Mouse (Mus musculus) embryonic stem cell, embryonic (primary cell): ENCODE measurements around the gene Zbp1.

Experiments used
- CTCF ChIA-PET, 4 experiments: fragments of 300-600 bp in 2 of 4; fragments of 350-600 bp in 2 of 4; sonication (Branson Sonifier 250); formaldehyde crosslinking; loops; one replicate each; lab custom pipeline; 2022; ENCODE audit warnings: inconsistent platforms in 2 of 4; lab: Charles Lee
- POLR2A ChIA-PET, 4 experiments: fragments of 300-600 bp in 2 of 4; fragments of 350-600 bp in 2 of 4; sonication (Branson Sonifier 250); formaldehyde crosslinking; loops; one replicate each; lab custom pipeline; 2022; ENCODE audit warnings: antibody characterized with exemption in 4 of 4, inconsistent platforms in 1 of 4; lab: Charles Lee

Gene Zbp1

DNA sequence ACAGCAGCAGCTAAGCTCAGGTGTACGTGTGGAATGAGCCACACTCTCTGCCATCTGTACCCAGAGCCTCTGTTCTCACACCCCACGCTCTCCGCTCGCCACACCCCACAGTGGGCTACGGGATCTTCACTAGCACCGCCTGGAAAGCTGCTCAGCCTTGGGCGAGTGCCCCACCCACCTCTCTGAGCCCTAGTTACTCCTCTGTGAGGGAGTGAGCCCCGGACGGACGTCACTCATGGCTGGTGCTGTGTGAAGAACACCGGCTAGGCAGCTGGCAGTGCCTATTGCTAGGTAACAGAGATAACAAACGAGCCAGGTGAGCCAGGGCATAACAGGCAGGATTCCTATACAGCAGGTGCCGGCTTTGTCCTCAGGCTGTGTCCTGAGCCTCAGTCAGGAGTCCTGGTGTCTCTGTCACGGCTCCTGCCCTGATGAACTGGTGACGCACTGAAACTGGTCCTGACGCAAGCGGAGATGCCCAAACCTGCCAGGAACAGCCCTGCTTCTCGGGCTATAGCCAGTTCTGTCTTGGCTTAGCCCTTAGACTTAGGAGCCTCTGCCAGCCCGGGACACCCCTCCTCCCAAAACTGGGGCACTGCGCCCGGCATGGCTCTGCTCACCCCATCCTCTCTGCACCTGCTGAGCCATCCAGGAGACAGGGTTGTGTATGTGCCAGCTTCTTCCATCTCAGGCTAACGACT, 13.5 kb upstream of the Zbp1 start:
- ChIA-PET POLR2A (interaction anchor here in 3 of 4 experiments (0.6 to 2.9 kb wide), 12 partner anchors 11 to 902 kb away, joined by 3 to 11 read pairs (median 4); partner anchors contain the start of gene Pmepa1 (in 1 of the 3)), CTCF (interaction anchor here (0.5 to 3.6 kb wide), 33 partner anchors 10 to 330 kb away, joined by 3 to 32 read pairs (median 4); partner anchors contain the start of gene Zbp1 (in 2 of the 4))

DNA sequence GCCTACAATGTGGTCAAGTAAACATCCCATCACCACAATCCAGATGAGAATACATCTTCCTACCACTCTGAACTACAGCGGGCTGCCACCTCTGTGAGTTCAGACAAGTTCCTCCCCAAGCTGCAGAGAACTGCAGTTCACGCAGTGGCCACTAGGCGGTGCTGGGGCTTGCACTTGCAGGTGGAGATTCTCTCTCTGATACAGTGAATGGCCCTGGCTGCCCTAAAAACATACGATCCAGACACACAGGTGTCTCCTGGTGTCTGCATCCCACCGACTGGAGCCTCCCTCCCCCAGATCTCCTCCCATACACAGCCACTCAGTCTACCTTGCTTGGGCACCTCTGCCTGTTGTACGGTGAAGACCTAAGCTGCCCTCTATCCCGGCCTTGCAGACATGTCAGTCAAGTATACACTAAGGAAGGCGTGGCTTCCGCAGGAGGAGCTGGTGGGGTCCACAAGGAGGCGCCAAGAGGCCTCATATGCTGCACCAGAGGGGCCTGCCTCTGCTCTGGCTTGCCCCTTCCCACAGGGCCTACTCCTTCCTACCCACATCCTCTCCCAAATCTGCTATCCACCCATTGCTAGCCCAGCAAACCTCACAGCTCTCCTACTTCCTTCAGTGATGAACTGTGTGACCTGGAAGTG, 11.0 kb upstream of the Zbp1 start:
- CTCF ChIA-PET: interaction anchor here (0.5 to 2.5 kb wide), 127 partner anchors 9 to 727 kb away, joined by 3 to 47 read pairs (median 4); partner anchors contain the start of gene Zbp1 (in 4 of the 4)
- POLR2A ChIA-PET: interaction anchor here in 3 of 4 experiments (0.5 to 2.2 kb wide), 23 partner anchors 10 to 238 kb away, joined by 3 to 8 read pairs (median 4); partner anchors contain the start of gene Zbp1 (in 1 of the 3)

DNA sequence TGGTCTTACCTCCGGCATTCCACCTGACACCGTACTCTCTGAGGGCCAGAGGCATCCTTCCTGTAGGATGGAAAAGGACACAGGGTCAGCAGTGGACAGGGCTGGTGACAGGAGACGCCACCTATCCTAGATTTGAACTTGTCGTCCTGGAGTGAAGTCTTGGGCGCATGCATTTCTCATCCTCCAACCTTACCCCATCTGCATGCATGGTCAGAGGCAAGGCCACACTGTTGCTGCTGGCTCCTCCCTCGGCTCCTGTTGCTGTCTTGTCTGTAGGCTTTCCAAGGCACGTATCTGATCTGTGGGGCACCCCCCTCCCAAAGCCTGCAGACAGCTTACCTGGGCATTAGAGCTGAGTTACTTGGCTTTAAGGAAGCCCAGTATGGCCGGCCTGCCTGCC, 9.8 kb upstream of the Zbp1 start:
- CTCF ChIA-PET: interaction anchor here in 3 of 4 experiments (1.6 to 2.3 kb wide), 5 partner anchors 8 to 189 kb away, joined by 7 to 28 read pairs (median 15); partner anchors contain the start of gene Zbp1 (in 1 of the 3)

DNA sequence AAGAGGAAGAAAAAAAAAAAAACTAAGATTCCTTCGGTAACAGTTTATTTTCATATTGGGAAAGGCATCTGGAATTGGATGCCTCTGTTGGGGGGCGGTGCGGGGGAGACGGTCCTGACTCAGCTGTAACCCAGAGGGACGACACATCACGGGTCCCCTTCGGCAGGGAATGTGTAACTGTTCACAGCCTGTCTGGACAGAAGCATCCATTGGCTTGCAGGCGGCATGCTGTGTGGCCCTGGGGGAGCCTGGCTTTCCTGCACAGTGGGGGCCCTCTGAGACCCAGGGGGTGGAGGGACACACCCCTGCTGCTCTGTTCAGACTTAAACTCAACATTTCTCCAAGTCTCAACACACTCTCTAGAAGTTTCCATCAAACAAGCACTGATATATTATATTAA, 8.1 kb upstream of the Zbp1 start:
- POLR2A ChIA-PET: interaction anchor here in 2 of 4 experiments (0.8 to 1.2 kb wide), 3 partner anchors 8 to 39 kb away, joined by 3 to 5 read pairs (median 3); partner anchors contain the start of gene Zbp1 (in 1 of the 2)
- CTCF ChIA-PET: interaction anchor here in 2 of 4 experiments (0.7 to 1.1 kb wide), 4 partner anchors 8 to 807 kb away, joined by 3 read pairs; partner anchors contain the start of gene Zbp1 (in 1 of the 2)

More for the DNA sequence above, 9.8 kb upstream of the Zbp1 start:
- POLR2A ChIA-PET: interaction anchor here in 1 of 4 experiments (0.8 kb wide), 1 partner anchor 104 kb away, joined by 3 read pairs; no protein-coding TSS in a partner anchor

DNA sequence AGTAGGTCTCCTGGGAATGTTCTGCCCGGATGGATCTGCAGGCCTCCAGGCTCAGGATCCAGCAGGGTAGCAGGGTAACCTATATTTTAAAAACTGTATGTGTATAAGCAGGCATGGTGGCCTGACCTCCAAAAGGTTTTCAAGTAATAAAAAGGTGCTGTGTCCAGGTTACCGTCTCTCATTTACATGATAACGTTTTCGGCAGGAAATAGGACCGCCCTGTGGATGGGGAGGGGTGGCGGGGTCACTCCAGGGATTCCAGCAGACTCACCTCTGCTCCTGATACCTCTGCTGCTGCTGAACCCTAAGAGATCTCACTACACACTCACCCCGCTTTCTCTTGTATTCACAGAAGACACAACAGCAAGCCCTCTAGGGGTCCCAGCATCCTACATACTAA, 7.2 kb upstream of the Zbp1 start:
- CTCF ChIA-PET: interaction anchor here in 2 of 4 experiments (0.7 to 1.4 kb wide), 2 partner anchors 104 to 191 kb away, joined by 3 to 5 read pairs; no protein-coding TSS in a partner anchor
- POLR2A ChIA-PET: interaction anchor here in 3 of 4 experiments (1.1 to 1.9 kb wide), 4 partner anchors 8 to 190 kb away, joined by 3 to 5 read pairs (median 4); no protein-coding TSS in a partner anchor

DNA sequence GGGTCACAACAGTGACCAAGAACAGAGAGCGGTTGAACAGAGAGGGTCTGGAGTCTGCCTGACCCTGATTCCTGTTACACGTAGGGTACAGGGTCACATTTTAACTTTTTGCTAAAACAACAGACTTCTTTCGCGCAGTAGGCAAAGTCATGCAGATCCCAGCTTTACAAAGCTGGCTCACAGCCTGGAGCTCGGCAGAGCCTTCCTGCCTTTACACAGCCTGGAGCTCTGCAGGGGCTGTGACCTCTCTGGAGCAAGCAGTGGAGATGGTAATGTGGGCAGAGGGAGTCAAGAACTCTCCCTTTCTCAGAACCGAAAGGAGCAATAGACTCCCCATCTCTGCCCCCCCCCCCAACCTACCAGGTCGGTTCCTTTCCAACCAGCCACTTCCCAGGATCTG, 6.1 kb upstream of the Zbp1 start:
- POLR2A ChIA-PET: interaction anchor here in 2 of 4 experiments (0.6 to 1.9 kb wide), 11 partner anchors 9 to 288 kb away, joined by 3 to 6 read pairs (median 3); no protein-coding TSS in a partner anchor
- CTCF ChIA-PET: interaction anchor here in 3 of 4 experiments (0.5 to 1.4 kb wide), 8 partner anchors 39 to 1096 kb away, joined by 3 to 7 read pairs (median 4); no protein-coding TSS in a partner anchor

DNA sequence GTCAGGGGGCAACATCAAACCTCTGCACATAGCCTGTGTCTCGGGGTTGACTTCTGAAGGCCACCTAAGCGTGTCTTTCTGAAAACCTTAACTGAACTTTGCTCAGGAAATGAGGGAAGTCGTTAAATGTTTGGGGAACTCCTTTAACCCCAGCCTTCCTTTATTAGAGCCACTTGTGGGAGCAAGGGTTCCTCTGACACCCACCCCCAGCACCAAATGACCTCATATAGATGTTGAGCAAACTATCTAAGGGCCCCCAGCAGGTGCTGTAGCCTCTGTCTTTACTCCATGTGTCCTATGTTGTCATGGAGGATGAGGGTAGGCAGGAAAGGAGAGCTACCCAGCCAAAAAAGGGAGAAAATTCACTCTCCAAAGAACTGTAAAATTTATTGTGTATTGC, 5.4 kb upstream of the Zbp1 start:
- ChIA-PET POLR2A (interaction anchor here in 2 of 4 experiments (0.9 to 1.9 kb wide), 5 partner anchors 10 to 112 kb away, joined by 3 to 4 read pairs (median 3); no protein-coding TSS in a partner anchor), CTCF (interaction anchor here in 3 of 4 experiments (0.6 to 1.4 kb wide), 3 partner anchors 38 to 119 kb away, joined by 3 to 4 read pairs (median 3); no protein-coding TSS in a partner anchor)

DNA sequence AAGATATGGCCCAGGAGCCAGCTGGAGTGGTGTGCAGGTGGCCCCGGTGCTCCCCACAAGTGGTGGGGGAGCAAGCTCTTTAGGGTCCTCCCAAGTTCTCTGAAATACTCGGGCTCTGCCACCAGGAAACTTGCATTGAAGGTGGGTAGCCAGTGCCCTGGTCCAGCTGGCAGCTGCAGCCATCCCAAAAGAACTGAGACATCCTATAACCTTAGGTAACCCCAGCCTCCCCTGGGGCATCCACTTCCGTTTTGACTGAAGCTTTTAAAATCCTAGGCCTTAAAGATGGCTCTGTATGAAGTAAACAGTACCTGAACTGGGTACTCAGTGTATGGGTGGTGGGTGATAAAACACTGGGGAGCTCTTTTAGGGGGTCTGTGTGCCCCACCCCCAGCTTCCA, 4.8 kb upstream of the Zbp1 start:
- ChIA-PET POLR2A (interaction anchor here in 3 of 4 experiments (0.5 to 1.3 kb wide), 4 partner anchors 13 to 183 kb away, joined by 3 to 4 read pairs (median 3); no protein-coding TSS in a partner anchor), CTCF (interaction anchor here in 2 of 4 experiments (1.4 kb wide), 2 partner anchors 37 to 116 kb away, joined by 3 to 4 read pairs; no protein-coding TSS in a partner anchor)

DNA sequence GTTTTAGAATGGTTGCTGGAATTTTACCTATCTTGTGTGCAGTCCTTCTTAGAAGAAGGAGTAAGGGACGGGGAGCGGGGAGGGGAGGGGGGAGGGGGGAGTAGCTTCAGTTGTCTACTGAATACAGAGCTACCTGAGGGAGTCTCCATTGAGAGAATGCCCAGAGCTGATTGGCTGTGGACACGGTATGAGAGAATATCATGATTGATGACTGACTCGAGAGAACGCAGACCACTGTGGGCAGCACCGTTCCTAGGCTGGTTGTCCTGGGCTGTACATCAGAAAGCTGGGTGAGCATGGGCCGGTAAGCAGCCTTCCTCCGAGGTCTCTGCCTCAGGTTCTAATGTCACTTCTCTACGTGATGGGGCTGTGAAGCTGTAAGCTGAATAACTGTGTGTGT, 2.0 kb upstream of the Zbp1 start:
- ChIA-PET POLR2A (no interaction called here), CTCF (interaction anchor here (0.5 to 4.8 kb wide), 12 partner anchors 9 to 205 kb away, joined by 3 to 30 read pairs (median 4); no protein-coding TSS in a partner anchor)

DNA sequence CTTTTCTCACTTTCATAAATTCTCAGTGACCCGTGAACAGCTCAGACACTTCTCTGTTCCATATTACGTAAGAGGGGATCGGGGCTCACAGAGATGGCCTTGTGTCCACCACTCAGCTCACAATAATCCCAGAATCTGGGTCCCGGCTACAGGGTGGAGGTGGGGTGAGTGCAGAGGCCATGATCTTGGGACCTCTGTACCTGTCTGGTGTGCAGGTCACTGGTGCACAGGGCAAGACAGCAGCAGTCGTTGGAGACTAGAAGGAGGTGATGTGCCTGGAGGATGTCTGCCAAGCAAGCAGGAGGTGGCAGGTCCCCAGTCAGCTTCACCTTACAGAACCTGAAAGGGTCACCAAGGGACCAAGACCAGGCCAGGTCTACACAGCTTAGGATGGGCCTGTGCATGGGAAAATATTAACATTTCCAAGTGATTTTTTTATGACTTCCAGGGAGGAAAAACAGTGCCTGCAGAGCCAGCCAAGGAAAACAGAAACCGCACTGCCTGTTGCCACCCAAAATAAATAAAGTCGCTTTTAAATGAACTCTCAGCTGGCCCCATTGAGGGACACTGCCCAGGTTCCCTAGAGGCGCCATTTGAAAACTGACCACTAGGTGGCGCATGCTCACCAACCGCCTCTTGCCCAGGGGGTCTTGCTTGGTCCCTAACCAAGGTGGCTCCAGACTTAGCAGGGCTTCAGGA, 682 bp upstream of the Zbp1 start:
- POLR2A ChIA-PET: interaction anchor here in 2 of 4 experiments (0.6 to 1.0 kb wide), 5 partner anchors 8 to 279 kb away, joined by 3 to 5 read pairs (median 3); partner anchors contain the start of gene Bmp7 (in 1 of the 2)
- CTCF ChIA-PET: interaction anchor here (0.6 to 4.8 kb wide), 58 partner anchors 8 to 1620 kb away, joined by 3 to 30 read pairs (median 4); no protein-coding TSS in a partner anchor

DNA sequence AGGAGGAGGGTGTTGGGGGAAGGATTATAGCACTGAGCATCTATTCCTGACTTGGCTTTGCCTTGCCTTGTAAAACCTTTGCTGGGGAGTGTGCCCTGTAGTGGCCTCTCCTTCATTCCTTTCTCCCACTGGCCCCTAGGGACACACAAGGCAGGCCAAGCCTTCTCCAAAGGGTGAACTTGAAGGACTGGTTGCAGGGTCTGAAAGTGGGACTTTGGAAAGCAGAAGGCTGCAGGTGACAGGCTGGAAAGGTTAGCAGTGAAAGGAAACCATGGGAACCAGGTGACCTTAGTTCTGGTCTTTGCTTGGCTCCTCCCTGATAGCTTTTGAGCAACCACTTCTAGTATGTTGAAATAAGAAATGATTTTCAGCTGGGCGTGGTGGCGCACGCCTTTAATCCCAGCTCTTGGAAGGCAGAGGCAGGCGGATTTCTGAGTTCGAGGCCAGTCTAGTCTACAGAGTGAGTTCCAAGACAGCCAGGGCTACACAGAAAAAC, 912 bp downstream of the Zbp1 start:
- CTCF ChIA-PET: interaction anchor here (1.0 to 4.8 kb wide), 15 partner anchors 12 to 344 kb away, joined by 3 to 30 read pairs (median 6); no protein-coding TSS in a partner anchor
- POLR2A ChIA-PET: interaction anchor here in 2 of 4 experiments (0.9 to 1.1 kb wide), 3 partner anchors 12 to 203 kb away, joined by 3 to 5 read pairs (median 3); no protein-coding TSS in a partner anchor

DNA sequence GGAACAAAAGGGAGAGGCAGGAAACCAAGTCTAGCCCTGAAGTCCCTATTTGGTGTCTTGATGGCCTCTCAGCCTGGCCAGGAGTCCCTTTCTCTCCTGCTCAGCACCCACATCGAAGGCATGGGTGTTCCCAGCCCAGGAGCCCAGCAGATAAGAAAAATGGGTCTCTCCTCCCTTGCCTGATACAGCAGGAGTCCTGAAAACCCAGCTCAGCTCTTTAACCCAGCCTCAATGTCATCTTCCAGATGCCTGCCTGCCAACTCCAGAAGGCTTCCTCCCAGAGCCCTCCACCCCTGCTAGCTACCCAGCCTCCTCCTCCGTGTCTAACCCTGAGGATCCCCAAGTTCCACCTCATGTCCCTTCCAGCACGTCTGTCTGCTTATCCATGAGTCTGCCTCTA, 1.5 kb downstream of the Zbp1 start:
- ChIA-PET CTCF (interaction anchor here in 3 of 4 experiments (0.6 to 4.8 kb wide), 5 partner anchors 15 to 1713 kb away, joined by 3 to 25 read pairs (median 4); no protein-coding TSS in a partner anchor), POLR2A (interaction anchor here in 1 of 4 experiments (0.6 kb wide), 1 partner anchor 1198 kb away, joined by 4 read pairs; the partner anchor contains the start of gene Nelfcd)

DNA sequence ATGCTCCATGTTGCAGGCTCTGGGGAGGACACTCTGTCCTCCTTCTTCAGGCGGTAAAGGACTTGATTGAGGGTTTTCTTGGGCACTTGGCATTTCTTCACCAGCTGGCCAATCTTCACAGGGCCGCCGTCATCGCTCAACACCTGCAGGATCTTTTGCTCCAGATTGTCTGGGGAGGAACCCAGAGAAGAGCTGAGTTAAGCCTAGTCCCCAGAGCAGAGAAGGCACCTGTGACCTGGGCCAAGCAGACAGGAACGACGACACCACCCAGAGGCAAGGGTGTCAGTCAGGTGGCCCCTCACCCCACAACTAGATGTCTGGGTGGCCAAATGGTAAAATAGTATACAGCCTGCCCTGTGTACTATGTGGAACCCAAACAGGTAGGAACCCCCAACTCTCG, 1.9 kb downstream of the Zbp1 start:
- CTCF ChIA-PET: interaction anchor here (0.6 to 4.8 kb wide), 6 partner anchors 13 to 1713 kb away, joined by 3 to 25 read pairs (median 4); no protein-coding TSS in a partner anchor

DNA sequence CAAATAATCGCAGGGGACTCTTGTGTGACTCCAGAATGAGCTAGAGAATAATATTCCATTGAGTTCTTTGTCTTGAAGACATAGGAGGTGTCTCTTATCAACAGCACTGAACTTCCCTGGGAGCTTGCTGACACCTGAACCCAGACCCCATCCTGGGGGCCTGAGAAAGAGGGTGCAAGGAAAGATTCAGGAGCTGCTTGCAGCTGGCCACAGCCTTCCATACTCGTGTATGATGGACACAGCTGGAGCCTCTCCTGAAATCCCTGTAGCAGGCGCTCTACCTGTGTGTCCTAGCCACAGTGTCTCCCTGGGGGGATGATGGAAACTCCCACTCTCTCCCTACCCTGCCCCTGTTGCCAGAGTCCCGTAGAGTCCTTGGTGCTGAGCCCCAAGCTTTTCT, 6.5 kb downstream of the Zbp1 start:
- POLR2A ChIA-PET: interaction anchor here in 3 of 4 experiments (0.6 to 1.2 kb wide), 4 partner anchors 9 to 142 kb away, joined by 3 to 4 read pairs (median 3); no protein-coding TSS in a partner anchor

More for the DNA sequence above, 1.9 kb downstream of the Zbp1 start:
- POLR2A ChIA-PET: interaction anchor here in 1 of 4 experiments (0.6 kb wide), 1 partner anchor 1199 kb away, joined by 4 read pairs; the partner anchor contains the start of gene Nelfcd

DNA sequence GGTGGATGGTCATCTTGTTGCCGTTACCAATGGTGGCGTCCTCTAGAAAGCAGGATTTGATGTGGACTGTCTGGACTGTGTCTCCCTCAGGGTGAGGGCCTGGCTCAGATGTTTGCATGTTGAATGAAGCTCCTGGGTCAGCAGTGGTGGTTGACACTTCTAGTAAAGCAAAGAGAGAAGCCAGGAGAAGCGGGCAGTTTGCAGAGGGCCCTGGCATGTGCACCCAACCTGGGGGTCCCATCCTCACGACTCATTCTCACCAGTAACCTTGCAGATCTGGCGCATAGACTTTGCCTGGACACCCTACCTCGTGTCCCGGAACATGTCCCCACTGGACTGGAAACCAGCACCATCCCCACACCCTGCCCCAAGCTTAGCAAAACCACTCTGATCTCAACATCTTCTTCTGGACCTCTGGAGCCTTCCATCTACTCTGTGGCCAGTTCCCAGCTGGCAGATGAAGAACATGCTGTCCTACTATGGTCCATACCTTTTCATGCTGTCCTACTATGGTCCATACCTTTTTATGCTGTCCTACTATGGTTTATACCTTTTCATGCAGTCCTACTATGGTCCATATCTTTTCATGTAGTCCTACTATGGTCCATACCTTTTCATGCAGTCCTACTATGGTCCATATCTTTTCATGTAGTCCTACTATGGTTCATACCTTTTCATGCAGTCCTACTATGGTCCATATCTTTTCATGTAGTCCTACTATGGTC, 9.5 kb downstream of the Zbp1 start:
- ChIA-PET CTCF (no interaction called here), POLR2A (no interaction called here)

More for the DNA sequence above, 6.5 kb downstream of the Zbp1 start:
- CTCF ChIA-PET: interaction anchor here in 1 of 4 experiments (0.6 kb wide), 1 partner anchor 53 kb away, joined by 3 read pairs; no protein-coding TSS in a partner anchor

DNA sequence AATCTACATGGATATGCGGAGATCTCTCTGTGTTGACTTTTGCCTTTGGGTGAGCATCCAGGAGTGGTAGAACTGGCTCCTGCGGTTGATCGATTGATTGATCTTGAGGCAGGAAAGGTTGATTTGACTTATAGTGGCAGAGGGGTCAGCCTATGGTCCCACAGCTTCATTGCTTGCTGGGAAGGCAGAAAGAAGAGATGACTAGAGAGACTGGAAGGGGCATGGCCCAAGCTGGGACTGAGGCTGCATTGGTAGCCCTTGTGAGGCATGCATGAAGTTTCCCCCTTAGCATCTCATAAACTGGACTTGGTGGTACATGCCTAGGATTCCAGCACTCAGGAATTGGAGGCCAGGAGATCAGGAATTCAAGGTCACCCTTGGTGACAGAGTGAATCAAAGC, 11.7 kb downstream of the Zbp1 start:
- POLR2A ChIA-PET: interaction anchor here in 1 of 4 experiments (0.6 kb wide), 1 partner anchor 133 kb away, joined by 4 read pairs; no protein-coding TSS in a partner anchor
- CTCF ChIA-PET: interaction anchor here in 2 of 4 experiments (0.7 to 0.8 kb wide), 2 partner anchors 12 to 28 kb away, joined by 3 to 4 read pairs; partner anchors contain the start of gene Zbp1 (in 1 of the 2)
